Mouse (Mus musculus) megakaryocyte progenitor cell, adult 5-6 weeks (primary cell): Measurements from ENCODE around the gene Inpp4b. TPM values are rescaled to one million over a fixed set of nuclear protein-coding genes. Genes with fewer than 3 reads are reported as not detected.

Source experiments
- ATAC-seq: replicated peaks from 2 replicates; pipeline ENCODE4 v1.8.0; 2016; ENCODE audit warnings: mild to moderate bottlenecking, moderate TSS enrichment, inconsistent platforms; ENCODE audit not compliant: poor library complexity
- total RNA-seq, 2 experiments: library from RNA; stranded (forward) in 1 of 2; stranded (reverse) in 1 of 2; fragments of 157-497, 149-512 nt in 1 of 2; fragments of 200-1000 nt in 1 of 2; gene quantifications; 2 replicates each; pipeline versions ENCODE4 v1.2.3 to v1.2.4; 2015 to 2017

Gene Inpp4b
- 1.9 and 2.8 TPM in 2 replicates for total RNA-seq (2015)
- total RNA-seq (2017) = 0.42 and 1.0 TPM in 2 replicates

DNA sequence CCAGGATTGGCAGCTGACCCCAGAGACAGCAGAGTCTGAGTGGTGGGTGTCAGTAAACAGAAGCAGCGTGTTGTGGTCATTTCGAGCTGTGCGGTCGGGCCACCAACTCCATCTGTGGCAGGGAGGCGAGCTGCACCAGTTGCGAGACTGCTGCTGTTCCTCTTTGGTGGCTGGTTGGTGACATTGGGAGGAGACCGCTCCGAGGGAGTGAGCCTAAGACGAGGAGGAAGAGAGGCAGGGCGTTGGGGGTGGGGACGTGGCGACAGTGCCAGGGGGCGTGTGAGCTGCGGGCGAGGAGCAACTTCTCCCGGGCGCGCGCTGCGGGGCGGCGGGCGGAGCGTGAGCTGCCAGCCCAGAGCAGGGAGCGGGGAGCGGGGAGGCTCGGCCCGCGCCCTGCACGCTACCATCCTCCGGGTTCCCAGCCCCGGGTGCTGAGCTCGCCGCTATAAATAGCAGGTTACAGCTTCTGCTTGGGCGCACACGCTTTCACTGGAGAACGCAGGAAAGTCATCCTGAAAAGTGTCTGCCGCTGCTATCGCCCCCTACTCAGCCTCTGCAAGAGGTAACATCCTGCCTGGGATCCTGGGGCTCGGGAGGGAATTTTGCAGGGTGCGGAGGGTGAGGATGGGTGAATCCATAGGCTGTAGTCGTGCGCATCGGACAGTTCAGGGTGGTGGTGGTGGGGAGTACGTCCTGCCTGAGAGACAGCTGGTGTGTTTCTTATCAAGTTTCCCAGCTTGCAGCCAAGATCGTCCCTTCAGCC lies at the start of gene Inpp4b:
Gene Inpp4b, plus strand, starts transcription at position 321 of the 763 bp plus-strand sequence.
- peak; percentile 94 for ATAC-seq

DNA sequence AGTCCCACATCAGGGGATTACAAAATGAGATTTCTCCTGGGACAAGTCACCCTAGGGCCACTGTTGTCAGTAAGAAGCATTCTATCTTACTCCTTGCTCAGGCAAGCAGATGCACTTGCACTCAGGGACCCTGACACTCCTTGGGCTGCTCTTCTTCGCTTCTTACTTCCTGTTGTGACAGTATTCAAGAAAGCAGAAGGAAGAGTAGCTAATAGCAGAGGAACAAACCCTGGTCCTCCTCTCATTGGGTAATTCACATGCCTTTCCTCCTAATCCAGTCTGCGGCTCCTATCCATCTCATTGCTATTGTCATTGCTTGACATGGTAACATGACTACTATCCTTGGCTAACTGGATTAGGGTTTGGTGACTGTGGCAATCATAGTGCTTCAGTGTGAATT lies 7.1 kb upstream of the Inpp4b start:
- peak; percentile 98 for ATAC-seq

DNA sequence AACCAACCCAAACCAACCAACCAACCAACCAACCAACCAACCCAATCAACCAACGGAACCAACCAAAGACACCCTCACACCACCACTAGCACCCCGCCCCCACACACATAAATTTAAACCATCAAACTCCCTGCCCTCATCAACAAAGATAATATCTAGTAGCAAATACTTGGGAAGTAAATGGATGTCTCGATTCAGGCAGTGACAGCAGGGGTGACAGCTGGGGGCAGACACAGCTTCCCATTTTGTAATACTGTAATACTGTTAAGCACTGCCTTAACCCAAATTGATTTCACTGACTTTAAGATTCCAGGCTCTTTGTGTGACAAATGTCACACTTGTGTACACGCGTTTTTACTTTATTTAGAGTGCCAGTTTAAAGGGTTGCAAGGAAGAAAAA lies 1.2 kb upstream of the Inpp4b start:
- 0 out of 2 replicates have a peak, but pooled peaks have one; percentile 12 for ATAC-seq

DNA sequence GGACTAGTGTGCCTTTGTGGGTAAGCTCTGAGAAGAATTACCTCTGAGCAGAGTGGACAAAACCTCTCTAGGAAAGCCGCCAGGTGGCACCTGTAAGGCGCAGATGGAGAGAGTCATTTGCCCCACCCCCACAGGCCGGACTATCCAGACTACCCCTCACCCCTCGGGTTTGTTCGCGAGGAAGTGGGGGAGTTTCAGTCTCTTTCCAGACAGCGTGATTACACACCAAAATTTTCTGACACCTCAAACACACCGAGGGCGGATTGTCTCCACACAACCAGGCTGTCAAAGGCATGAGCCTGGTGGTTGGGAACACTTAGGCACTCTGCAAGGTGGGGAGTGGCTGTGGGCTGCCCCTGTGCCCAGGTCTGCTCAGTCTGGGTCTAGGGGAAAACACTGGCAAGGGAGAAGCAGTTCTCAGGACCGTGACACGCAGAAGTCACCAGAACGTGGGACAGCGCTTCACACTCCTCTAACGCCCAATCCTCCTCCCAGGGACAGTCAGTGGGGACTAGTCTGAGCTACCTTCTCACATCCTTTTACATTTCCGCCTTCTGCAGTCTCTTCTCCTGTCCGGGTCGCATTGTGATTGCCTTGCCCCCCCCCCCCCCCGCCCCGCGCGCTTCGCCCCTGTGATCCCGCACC lies 643 bp upstream of the Inpp4b start:
- ATAC-seq = peak; percentile 33

DNA sequence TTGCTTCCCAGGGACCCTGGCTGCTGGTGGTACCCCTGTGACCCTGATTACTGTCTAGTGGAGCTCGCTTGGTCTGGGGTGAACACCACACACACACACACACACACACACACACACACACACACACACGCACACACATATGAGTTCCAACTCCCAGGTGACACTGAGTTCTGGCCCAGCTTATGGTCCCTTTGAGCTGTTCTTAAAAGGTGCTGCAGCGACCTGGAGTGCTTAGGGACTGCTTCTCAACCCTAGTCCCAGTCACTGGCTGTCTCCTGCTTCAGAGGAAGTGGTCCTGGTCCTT lies 595 bp downstream of the Inpp4b start:
- ATAC-seq = no peak

DNA sequence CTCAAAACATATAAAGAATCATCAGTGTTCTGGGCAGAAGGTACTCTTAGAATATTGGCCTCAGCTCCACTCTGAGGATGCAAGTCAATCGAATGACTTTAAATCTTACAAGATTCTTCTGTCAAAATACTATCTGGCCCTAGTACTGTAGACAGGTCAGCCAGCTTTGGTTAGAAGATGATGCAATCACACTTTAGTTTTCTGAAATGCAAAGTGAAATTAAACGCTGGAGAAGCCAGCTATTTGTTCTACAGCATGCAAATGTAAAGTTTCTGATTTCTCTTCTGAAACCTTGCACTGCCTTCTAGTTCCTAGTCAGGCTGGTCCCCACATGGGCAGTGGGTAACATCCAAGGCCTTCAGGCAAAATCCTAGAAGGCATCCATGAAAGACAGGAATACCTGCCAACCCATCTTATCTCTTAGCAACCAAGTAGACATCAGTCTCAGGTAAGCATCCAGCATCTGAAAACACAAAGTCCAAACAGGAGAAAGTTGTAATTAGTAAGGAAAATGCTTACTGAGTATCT lies 2.9 kb downstream of the Inpp4b start:
- ATAC-seq = no peak

DNA sequence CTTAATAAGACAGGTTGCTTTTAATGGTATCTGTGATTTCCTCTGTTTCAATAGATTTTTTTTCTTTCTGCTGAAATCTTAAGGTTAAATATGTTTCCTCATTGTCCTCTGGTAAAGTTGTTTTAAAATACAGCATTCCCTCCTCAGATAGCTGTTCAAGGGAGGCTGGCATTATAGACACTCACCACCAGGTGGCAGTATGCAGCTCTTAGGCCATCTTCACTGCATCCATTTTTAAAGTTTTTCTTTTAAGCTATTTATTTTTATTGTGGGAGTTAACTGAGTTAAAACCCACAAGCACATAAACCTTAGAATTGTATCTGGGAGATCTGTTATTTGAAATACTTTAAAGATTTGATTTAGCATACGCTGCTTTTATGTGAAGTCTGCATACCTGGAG lies 7.1 kb downstream of the Inpp4b start:
- ATAC-seq = peak; percentile 87

DNA sequence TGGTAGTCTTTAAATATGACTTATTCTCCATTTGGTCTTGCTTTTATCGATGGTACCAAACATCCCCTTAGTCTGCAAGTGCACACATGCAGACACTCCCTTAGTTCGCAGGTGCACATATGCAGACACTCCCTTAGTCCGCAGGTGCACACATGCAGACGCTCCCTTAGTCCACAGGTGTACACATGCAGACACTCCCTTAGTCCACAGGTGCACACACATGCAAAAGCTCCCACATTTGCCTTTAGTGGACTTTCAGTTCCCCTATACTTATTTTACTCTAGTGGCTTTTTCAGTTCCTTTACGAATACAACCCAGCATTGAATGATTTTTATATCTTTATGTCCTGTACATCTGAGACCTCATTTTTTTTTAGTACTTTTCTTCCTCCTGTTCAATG lies 11.1 kb downstream of the Inpp4b start:
- no peak for ATAC-seq

DNA sequence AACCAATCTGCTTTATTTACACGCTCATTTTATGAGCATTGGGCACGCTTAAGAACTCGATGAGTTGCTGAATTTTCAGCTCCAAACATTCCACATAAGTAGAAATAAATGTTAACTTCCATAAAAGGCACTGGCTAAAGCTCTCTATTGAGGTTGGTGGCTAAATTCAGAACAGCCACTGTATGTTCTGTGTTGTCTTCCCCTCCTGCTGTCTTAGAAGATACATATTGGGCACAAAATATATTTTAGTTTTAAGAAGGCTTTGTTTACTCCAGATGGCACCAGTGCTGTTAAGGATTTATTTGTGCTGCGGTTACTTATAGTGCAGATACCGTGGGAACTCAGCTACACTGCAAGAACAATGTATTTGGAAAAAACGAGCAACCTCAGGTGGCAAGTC lies 15.8 kb downstream of the Inpp4b start:
- no peak for ATAC-seq

DNA sequence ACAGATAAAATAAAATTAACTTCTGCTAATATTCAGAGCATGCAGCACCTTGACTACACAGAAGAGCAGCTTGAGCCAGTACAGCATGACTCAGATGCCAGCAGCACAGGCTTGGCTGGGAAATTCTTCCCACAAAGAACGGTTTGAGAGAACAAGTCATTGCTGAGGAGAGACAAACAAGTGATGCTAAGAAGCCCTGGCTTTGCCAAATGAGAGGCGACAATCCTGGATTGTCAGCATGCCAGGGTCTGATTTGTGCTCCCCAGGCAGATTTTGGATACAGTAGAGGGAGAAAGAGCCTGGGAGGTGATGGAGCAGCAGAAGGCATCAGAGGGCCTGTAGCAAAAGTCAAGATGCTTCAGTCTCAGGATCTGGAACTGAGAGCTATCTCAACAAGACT lies 18.2 kb downstream of the Inpp4b start:
- ATAC-seq = no peak

DNA sequence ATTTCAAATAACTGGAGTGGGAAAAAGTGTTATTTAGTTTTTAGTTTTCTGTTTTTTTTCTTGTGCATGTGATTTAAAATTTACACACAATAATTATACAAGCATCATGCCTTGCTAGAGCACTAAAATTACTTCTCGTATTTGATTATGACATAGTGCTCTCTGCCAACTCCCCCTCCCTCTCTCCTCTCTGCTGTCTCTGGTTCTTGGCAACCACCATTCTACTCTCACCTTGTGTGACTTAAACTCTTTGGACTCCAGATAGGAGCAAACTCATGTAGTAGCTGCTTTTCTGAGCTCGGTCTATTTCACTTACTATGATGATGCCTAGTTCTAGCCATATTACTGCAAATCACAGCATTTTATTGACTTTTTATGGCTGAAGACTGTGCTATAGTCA lies 18.8 kb downstream of the Inpp4b start:
- ATAC-seq = no peak

DNA sequence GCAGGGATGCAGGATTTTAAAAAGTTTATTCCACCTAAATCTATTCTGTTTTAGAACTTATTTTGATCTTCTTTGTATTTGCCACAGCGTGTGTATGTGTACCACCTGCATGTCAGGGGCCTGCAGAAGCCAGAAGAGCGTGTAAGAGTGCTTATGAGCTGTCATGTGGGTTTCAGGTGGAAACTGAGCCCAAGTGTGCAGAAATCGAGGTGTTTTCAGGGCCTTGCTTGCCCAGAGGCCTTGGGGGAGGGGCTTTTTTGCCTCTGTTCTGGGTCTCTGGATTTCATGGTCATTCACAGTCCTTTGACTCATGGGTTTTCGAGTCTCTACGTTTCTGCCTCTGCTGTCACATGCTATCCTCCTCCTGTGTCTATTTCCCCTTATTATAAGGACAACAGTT lies 28.3 kb downstream of the Inpp4b start:
- no peak for ATAC-seq

DNA sequence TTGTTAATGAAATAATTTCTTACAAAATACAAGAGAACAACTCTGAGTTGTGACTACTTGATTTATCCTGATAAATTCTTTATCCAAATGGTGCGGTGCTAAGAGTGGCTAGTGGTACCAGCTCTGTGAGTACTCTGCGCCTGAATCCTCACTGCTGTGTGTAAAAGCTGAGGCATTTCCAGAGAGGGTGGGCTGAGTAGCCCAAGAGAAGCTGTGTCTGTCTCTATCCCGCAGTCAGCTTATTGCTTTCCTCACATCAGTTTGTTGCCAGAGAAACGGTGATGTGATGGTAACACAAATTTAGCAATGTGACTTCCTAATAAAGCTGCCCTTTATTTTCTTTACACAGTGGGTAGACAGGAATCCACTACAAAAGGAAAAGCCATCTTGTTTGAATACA lies 29.5 kb downstream of the Inpp4b start:
- ATAC-seq = no peak

DNA sequence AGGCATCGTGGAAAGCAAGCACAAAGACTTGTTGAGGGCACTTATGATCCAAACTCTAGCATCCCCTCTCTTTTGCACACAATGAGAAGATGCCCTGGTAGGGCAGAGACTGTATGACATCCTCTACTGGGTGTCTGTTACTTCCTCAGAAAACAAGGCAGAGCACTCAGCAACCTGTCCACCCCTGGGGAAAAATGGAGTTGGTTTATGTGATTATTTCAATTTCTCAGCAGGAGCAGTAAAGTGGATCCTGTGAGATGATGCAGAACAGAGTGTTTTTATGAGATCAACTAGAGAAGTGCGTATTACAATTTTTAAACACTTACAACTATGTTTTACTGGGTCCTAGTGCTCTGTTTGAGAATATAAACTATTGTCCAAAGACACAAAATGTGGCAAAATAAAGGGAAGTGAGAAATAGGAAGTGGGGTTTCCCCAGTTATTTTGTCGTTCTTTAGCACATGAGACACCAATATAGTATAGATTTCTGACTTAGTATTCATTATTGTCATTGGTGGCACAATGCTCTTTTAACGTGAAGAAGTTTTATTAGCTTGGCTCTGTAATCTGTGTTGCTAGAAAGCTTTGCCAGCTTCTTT lies 32.6 kb downstream of the Inpp4b start:
- ATAC-seq = peak; percentile 85

DNA sequence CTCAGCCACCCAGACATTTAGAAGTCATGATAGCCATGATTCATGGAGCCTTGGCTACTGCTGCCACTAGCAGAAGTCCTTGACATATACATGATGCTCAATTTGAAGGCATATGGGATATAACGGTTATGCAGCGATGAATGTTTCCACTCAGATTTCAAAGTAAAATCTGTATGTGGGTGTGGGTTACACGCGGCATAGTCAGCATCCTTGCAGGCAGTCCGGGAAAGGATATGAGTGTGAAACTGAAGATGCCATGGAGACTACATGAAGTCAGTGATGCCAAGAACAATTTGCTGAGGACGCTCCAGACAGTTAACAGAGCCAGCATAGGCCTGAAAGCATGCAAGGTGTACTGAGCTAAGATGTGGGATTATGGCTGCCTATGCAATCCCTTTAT lies 46.6 kb downstream of the Inpp4b start:
- ATAC-seq = no peak

DNA sequence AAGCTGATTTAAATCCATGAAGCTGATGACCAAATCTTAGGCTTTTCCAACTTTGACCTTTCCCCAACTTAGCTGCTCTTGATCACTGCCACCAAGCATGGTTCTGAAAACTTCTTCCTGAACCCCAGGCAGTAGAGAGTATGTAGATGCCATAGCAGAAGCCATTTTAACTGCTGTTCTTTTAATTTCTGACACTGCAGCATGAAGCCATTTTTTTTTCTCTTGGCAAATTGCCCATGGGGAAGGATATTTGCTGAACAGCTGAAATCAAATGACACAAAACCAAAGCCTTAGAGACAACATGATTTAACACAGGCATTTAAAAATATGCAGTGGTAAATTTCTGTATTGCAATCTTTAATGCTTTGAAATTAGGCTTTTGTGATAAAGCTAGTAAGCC lies 56.7 kb downstream of the Inpp4b start:
- no peak for ATAC-seq

DNA sequence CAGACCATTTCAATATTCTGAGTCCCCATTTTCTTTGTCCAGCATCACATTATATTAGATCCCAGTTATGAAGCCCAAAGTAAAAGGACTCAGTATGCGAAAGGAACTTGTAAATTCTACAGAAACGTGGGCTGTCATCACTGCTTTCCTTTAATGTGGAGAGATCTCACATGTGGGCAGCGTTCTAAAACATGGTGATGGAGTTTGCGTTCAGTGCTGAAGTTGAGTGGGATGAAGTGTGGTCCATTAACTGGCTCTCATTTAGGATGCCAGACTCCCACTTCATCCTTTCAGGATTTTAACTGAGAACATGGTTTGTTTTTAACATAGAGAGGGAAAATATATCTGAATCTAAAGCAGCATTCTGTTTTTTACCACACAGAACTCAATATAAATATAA lies 57.1 kb downstream of the Inpp4b start:
- no peak for ATAC-seq

DNA sequence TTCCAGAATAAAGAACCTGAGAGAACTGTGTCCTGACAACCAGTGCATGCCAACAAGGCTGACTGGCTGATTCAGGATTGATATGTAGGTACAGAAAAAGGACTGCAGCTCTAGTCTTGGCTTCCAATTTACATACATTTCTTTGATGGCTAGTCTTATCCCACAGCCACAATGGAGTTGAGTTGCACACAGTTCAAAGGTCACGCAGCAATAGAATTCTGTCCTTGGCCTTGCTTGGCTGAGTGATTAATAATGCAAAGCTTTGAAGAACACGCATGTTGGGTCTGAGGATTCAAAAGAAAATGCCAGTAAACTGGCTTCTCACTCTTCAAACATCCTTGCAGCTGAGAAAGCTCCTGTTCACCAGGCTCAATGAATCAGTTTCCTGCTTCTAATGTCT lies 70.4 kb downstream of the Inpp4b start:
- no peak for ATAC-seq

DNA sequence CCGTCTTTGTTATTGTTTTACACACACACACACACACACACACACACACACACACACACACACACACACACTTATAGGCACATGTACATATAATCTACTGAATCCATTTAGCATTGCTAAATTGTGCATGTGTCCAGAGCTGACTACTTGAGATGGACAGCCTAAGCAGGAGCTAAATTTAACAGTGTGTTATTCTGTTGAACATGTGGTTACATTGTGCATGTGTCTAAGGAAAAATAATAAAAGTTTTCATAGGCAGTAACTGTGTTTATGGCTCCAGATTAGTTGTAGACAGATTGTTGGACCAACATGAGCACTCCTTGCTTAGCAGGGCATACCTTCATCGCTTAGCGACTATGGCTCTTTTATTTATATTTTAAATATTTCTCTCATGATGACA lies 101.6 kb downstream of the Inpp4b start:
- ATAC-seq = no peak

DNA sequence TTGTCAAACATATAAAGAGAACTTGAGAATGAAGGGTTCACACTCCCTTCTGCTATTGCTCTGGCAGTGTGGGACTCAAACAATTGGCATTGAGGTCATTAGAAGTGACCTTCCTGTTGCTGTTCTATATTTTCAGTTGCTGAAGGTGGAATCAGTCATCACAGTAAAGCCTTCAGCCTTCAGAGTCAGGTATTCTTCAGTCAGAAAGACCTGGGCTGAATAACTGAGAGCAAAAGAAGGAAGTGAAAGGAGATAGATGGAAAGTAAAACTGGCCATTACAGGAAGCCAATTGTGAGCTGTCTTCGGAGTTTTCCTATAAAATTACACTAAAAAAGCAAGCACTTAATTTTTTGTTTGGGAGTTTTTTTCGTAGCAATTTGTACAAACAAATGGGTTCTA lies 107.4 kb downstream of the Inpp4b start:
- ATAC-seq = 0 out of 2 replicates have a peak, but pooled peaks have one; percentile 57

DNA sequence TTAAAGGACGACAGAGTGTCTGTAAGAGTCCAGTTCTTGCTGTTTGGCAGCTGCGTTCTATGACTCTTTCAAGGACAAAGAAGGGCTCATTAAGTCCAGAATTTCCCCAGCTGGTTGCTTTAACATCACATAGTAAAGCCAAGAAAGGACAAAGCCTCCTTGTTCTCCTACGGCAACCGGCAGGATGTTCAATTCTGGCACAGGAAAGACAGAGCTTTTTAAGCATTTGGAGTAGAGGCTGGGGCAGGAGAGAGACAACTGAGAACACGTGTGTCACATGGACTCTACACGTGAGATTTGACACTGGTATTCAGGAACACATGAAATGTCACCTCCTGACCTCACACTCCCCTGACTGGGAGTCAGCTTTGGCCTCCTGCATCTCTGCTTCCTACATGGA lies 109.7 kb downstream of the Inpp4b start:
- no peak for ATAC-seq

DNA sequence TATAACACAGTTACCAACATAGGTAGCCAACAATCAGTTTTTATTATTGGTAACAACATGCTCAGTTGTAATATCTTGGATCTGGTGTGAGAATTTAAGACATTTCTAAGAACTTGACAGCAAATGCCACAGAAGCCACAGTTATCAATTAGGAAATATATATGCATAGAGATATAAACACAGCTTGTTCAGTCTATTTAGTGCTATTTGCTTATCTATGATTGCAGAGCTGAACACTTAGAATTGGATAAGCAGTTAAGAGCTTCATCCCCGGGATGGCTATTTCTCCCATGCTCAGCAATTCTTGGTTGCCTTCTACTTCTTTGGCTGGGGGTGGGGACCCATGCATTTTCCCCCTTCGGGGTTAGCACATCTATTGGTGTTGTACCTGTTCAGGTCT lies 112.5 kb downstream of the Inpp4b start:
- ATAC-seq = peak; percentile 26
